Mouse (Mus musculus) spleen, adult 18-20 months (tissue): ENCODE data around the gene Duoxa2.
"Not testable (repeated sequence)": the region's sequence is repeated elsewhere in the genome, so short reads cannot be mapped to it uniquely, and the experiment has no call there.

Experiments
- DNase-seq, 2 experiments: peaks; one replicate each; pipeline ENCODE4 v3.0.0; 2022; ENCODE audit warnings: mixed read lengths in 2 of 2

Gene Duoxa2

GRCm38 (mm10) chr2:122309647-122310046, 10.9 kb downstream of the Duoxa2 start:
- no peak for DNase-seq

GRCm38 (mm10) chr2:122311561-122311960, 12.9 kb downstream of the Duoxa2 start:
- DNase-seq, result no peak

GRCm38 (mm10) chr2:122312722-122313417, 14.2 kb downstream of the Duoxa2 start:
- DNase-seq, result peak; percentile 25 to 74

GRCm38 (mm10) chr2:122313536-122313935, 14.8 kb downstream of the Duoxa2 start, which contains the start of gene Duoxa1:
Gene Duoxa1, minus strand, starts transcription at chr2:122313730.
- no peak for DNase-seq

- no peak for DNase-seq
Observed at GRCm38 (mm10) chr2:122315372-122315771, 16.7 kb downstream of the Duoxa2 start, which contains the start of gene Duox1. Gene Duox1, plus strand, starts transcription at chr2:122315672.

GRCm38 (mm10) chr2:122317384-122317783, 18.7 kb downstream of the Duoxa2 start:
- DNase-seq, result no peak

- no peak for DNase-seq
Observed at GRCm38 (mm10) chr2:122323960-122324359, 25.3 kb downstream of the Duoxa2 start.

GRCm38 (mm10) chr2:122324586-122324985, 25.9 kb downstream of the Duoxa2 start:
- no peak for DNase-seq

GRCm38 (mm10) chr2:122325361-122325760, 26.7 kb downstream of the Duoxa2 start:
- DNase-seq, result no peak

GRCm38 (mm10) chr2:122327986-122328385, 29.3 kb downstream of the Duoxa2 start:
- no peak for DNase-seq

- not testable (repeated sequence) for DNase-seq
Observed at GRCm38 (mm10) chr2:122330317-122330716, 31.6 kb downstream of the Duoxa2 start.

- no peak for DNase-seq
Observed at GRCm38 (mm10) chr2:122332222-122332621, 33.5 kb downstream of the Duoxa2 start.

- DNase-seq, result no peak
Observed at GRCm38 (mm10) chr2:122334170-122334569, 35.5 kb downstream of the Duoxa2 start.

- DNase-seq, result no peak
Observed at GRCm38 (mm10) chr2:122337291-122337690, 38.6 kb downstream of the Duoxa2 start.

- no peak for DNase-seq
Observed at GRCm38 (mm10) chr2:122345106-122345893, 46.6 kb downstream of the Duoxa2 start.

- DNase-seq, result not testable (repeated sequence)
Observed at GRCm38 (mm10) chr2:122346164-122346563, 47.5 kb downstream of the Duoxa2 start.

GRCm38 (mm10) chr2:122347257-122347656, 48.6 kb downstream of the Duoxa2 start:
- no peak for DNase-seq

GRCm38 (mm10) chr2:122348531-122349131, 49.9 kb downstream of the Duoxa2 start:
- DNase-seq, result peak; percentile 71 to 82

- DNase-seq, result no peak
Observed at GRCm38 (mm10) chr2:122349136-122349785, 50.6 kb downstream of the Duoxa2 start.

- DNase-seq, result no peak
Observed at GRCm38 (mm10) chr2:122351156-122351930, 52.6 kb downstream of the Duoxa2 start.

- DNase-seq, result no peak
Observed at GRCm38 (mm10) chr2:122351931-122352329, 53.2 kb downstream of the Duoxa2 start.
